24 mouse cellular contexts compared by ENCODE assay signal in the genomic region with DNA sequence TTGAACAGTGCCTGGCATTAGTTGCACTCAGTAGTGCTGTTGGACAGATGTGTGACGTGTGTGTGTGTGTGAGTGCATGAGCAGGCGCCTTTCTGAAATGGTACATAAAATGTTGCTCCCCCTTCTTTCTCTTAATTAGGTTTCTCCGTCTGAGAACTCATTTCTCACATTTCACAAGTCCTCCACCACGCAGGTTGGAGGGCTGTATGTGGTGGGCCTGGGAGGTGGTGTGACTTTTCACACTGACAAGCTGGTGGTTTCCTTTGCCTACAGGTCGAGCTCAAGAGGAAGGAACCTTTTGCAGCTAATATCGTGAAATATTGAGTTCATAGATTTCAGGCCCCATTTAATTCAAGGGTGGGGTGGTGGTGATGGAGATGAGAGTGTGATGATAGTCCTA. TPM values are rescaled to one million over a fixed set of nuclear protein-coding genes. Genes with fewer than 3 reads are reported as not detected.
A peak's percentile ranks its signal among the peaks of the same experiment; 100 is the strongest.
DNase-seq lines count a peak whose midpoint lies in the region.
"Had no signal": no experiment of that assay in that cellular context is flagged by ENCODE, and none has a peak within 500 bp of the region (broad histone marks: within the 10 kb centered on the region; RNA-seq: fewer than 3 reads in every experiment).

No protein-coding gene starts in this region.

- peak; percentile 15 for DNase-seq in heart, adult 11 months
- no peak for DNase-seq in heart, adult 9 months (ENCODE audit: low spot score in 2 of 2)
- DNase-seq in 416B (ENCODE audit: low read depth): peak; percentile 16
- peak; percentile 65 for DNase-seq in induced T-regulatory cell, adult 2 months (ENCODE audit: low read depth)
- peak; percentile 20 for DNase-seq in naive thymus-derived CD4-positive, alpha-beta T cell, adult 2 months (ENCODE audit: low read depth)
- DNase-seq in adrenal gland, adult 18-20 months (ENCODE audit: low spot score in 2 of 2): no peak
- DNase-seq in cerebellum, adult 9-11 months: no peak
- no peak for DNase-seq in left cerebral cortex, adult 8-10 months (ENCODE audit: low spot score in 2 of 2)
- DNase-seq: adrenal gland, adult 8-10 months; cerebellum, adult 2 months; cerebellum, postnatal 25 days; gastrocnemius, postnatal 14 days; heart, adult 2 months; heart, postnatal 14 days; kidney, postnatal 4 days; layer of hippocampus, postnatal 36 days; liver; lung, adult 2 months; lung, postnatal 10 days; retina, postnatal 1 day; right cerebral cortex, postnatal 14 days; thymus, adult 2 months; thymus, postnatal 36 days had no signal

RNA-seq across cellular contexts. Expression of gene Ly9, which starts 22.0 kb away (rescaled TPM):
- 1 to 10 TPM in 1 of 2 experiments, under 1 TPM in 1; 0.89 to 3.0 TPM for total RNA-seq in adrenal gland, adult 18-20 months (2021)
- 1 to 10 TPM in 2 of 4 experiments, under 1 TPM in 1, not detected in 1; 0.28 to 2.3 (median 1.7) TPM for total RNA-seq in left cerebral cortex, adult 8-10 months (2022)
- total RNA-seq: layer of hippocampus, postnatal 36 days; left cerebral cortex, postnatal 10 days had no signal

RNA-seq across cellular contexts. Expression of gene Slamf7, which starts 23.7 kb away (rescaled TPM):
- 1 to 10 TPM in 1 of 2 experiments, under 1 TPM in 1; 0.66 to 3.0 TPM for total RNA-seq in adrenal gland, adult 18-20 months (2021)
- under 1 TPM in 2 of 4 experiments, not detected in 2; 0.07 to 0.15 TPM for total RNA-seq in left cerebral cortex, adult 8-10 months (2022)
- total RNA-seq: gastrocnemius, postnatal 14 days; layer of hippocampus, postnatal 36 days had no signal

RNA-seq across cellular contexts. Expression of gene Cd48, which starts 52.6 kb away (rescaled TPM):
- total RNA-seq in adrenal gland, adult 18-20 months (2021): 1 to 10 TPM; 2.4 to 5.6 TPM
- 1 to 10 TPM in 2 of 4 experiments, under 1 TPM in 2; 0.68 to 4.8 (median 2.5) TPM for total RNA-seq in left cerebral cortex, adult 8-10 months (2022)

Comparison
In these comparisons a context has a peak if more than half of its experiments do, and no peak if none do; other contexts are left out.
1. DNase-seq: peak in heart, adult 11 months (single experiment), 416B (single experiment), induced T-regulatory cell, adult 2 months (single experiment) and naive thymus-derived CD4-positive, alpha-beta T cell, adult 2 months (single experiment); none in heart, adult 9 months (0 of 2), adrenal gland, adult 18-20 months (0 of 2), cerebellum, adult 9-11 months (single experiment) and left cerebral cortex, adult 8-10 months (0 of 2).